19 mouse cellular contexts compared by ENCODE assay signal in the genomic region with DNA sequence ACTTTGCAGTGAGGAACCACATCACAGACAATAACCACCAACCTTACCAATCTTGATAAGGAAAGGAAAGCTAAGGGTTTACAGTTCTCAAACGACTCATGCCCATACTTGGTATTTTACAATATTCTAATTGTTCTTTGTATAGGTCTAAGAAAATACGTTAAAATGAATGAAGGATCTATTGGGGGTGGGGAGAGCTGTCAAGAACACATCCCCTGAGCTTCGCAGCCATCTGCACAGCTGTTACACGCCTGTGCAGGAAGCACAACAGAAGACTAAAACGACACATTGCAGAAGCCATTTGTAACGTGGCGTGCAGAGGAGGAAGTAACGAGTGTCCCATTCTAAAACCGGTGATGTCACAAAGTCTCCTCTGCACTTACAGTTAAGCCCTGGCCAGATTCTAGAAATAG.
A peak's percentile ranks its signal among the peaks of the same experiment; 100 is the strongest.
DNase-seq lines count a peak whose midpoint lies in the region; ATAC-seq lines count a peak whose summit lies in the region.
"Had no signal": no experiment of that assay in that cellular context is flagged by ENCODE, and none has a peak within 500 bp of the region (broad histone marks: within the 10 kb centered on the region; RNA-seq: fewer than 3 reads in every experiment).

No protein-coding gene starts in this region.

- WGBS in hindbrain, embryonic 13.5 days, result 59% methylated on average over 9 of the region's 9 CpGs
- 82% methylated on average over 9 of the region's 9 CpGs for WGBS in hindbrain, embryonic 10.5 days
- WGBS in heart, embryonic 11.5 days (ENCODE audit: insufficient replicate concordance), result 78% methylated on average over 9 of the region's 9 CpGs

- no peaks in the 10 kb centered on the region for H3K9me3 ChIP-seq in hindbrain, embryonic 13.5 days
- no peaks in the 10 kb centered on the region for H3K9me3 ChIP-seq in hindbrain, embryonic 10.5 days
- H3K9me3 ChIP-seq in heart, embryonic 11.5 days (replicated peaks; ENCODE audit: control insufficient read depth, low read length), result no peaks in the 10 kb centered on the region
- H3K9me3 ChIP-seq: heart, embryonic 15.5 days had no signal

- H3K27ac ChIP-seq in hindbrain, embryonic 13.5 days, result peak overlapping the region; percentile 24; the same call in 1 of the 2 replicates
- H3K27ac ChIP-seq in hindbrain, embryonic 10.5 days, result no peak overlapping the region
- H3K27ac ChIP-seq in heart, embryonic 11.5 days (ENCODE audit: low read depth, low read length), result no peak overlapping the region
- H3K27ac ChIP-seq: heart, embryonic 15.5 days; liver, embryonic 14.5 days had no signal

- H3K4me3 ChIP-seq in hindbrain, embryonic 13.5 days, result no peak overlapping the region
- no peak overlapping the region for H3K4me3 ChIP-seq in hindbrain, embryonic 10.5 days
- H3K4me3 ChIP-seq in heart, embryonic 11.5 days (ENCODE audit: low read depth, low read length), result no peak overlapping the region
- H3K4me3 ChIP-seq: heart, embryonic 15.5 days had no signal

- H3K36me3 ChIP-seq in hindbrain, embryonic 13.5 days, result peaks cover 17% of the 10 kb centered on the region; the same call in 1 of the 2 replicates
- H3K36me3 ChIP-seq in hindbrain, embryonic 10.5 days, result peaks cover 7% of the 10 kb centered on the region; the same call in 1 of the 2 replicates
- no peaks in the 10 kb centered on the region for H3K36me3 ChIP-seq in heart, embryonic 11.5 days (ENCODE audit: control insufficient read depth, insufficient read depth, low read length)

- ATAC-seq in hindbrain, embryonic 13.5 days (ENCODE audit: low FRiP score), result no peak
- ATAC-seq in activated CD4-positive, CD25-positive, alpha-beta regulatory T cell, adult 4 months, result peak; percentile 86
- ATAC-seq in megakaryocyte progenitor cell, adult 5-6 weeks (replicated peaks; ENCODE audit: poor library complexity), result peak; percentile 52; the same call in 1 of the 2 replicates
- ATAC-seq in heart, embryonic 11.5 days (replicated peaks; ENCODE audit: insufficient number of reproducible peaks, low FRiP score, low TSS enrichment), result no peak
- ATAC-seq: hindbrain, embryonic 16.5 days; intestine, postnatal 0 days had no signal

- H3K4me1 ChIP-seq in hindbrain, embryonic 13.5 days (replicated peaks), result peaks cover 4% of the 10 kb centered on the region; the same call in 1 of the 2 replicates
- no peaks in the 10 kb centered on the region for H3K4me1 ChIP-seq in hindbrain, embryonic 10.5 days (replicated peaks)
- no peaks in the 10 kb centered on the region for H3K4me1 ChIP-seq in heart, embryonic 11.5 days (ENCODE audit: control insufficient read depth, insufficient read depth, low read length)
- H3K4me1 ChIP-seq: heart, embryonic 15.5 days had no signal

- no peak for DNase-seq in hindbrain, embryonic 10.5 days (ENCODE audit: low spot score)
- peak; percentile 51 for DNase-seq in thymus, postnatal 25 days
- DNase-seq in right cerebral cortex, postnatal 4 days, result no peak
- no peak for DNase-seq in gastrocnemius, adult 18-20 months (ENCODE audit: low spot score)
- DNase-seq: adrenal gland, postnatal 25 days; B cell, adult 2 months; cerebellum, adult 9-10 months; heart, postnatal 4 days; kidney, postnatal 36 days; lung, embryonic 14.5 days; spleen, adult 18-20 months had no signal

- no peak overlapping the region for H3K4me2 ChIP-seq in hindbrain, embryonic 13.5 days
- no peak overlapping the region for H3K4me2 ChIP-seq in heart, embryonic 11.5 days
- H3K4me2 ChIP-seq: heart, embryonic 15.5 days; lung, embryonic 14.5 days had no signal

- H3K27me3 ChIP-seq in hindbrain, embryonic 13.5 days, result no peaks in the 10 kb centered on the region
- no peaks in the 10 kb centered on the region for H3K27me3 ChIP-seq in hindbrain, embryonic 10.5 days (ENCODE audit: insufficient read depth, poor library complexity, severe bottlenecking)
- H3K27me3 ChIP-seq in heart, embryonic 11.5 days (ENCODE audit: control insufficient read depth, insufficient read depth, low read length), result no peaks in the 10 kb centered on the region
- H3K27me3 ChIP-seq: heart, embryonic 15.5 days had no signal

- no peak overlapping the region for H3K9ac ChIP-seq in hindbrain, embryonic 13.5 days
- H3K9ac ChIP-seq in heart, embryonic 11.5 days (ENCODE audit: low read depth, low read length), result no peak overlapping the region
- H3K9ac ChIP-seq: heart, embryonic 15.5 days; liver, embryonic 14.5 days; lung, embryonic 14.5 days had no signal

Comparison
In these comparisons a context has a peak if more than half of its experiments do, and no peak if none do; other contexts are left out.
1. ATAC-seq: peak in activated CD4-positive, CD25-positive, alpha-beta regulatory T cell, adult 4 months (single experiment) and megakaryocyte progenitor cell, adult 5-6 weeks (single experiment); none in hindbrain, embryonic 13.5 days (single experiment) and heart, embryonic 11.5 days (single experiment).